Mouse (Mus musculus): ENCODE results near the gene Mllt10.

DNA sequence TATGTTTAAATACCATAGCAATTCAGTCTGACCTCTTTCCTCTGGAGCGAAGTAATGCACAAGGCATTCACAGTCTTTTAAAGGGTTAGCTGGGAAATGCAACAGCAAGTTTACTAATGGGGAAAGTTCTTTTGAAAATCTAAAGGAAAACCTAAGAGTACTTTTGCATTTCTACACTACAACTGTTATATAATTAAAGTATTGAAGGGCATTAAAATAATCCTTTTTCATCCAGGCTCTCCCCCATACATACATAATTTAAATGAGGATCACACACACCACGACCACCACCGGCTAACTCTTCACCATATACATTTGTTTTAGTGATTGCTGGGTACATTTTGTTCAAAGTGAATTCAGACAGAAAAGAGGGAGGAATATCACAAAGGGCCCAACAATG is 2.5 kb upstream of the Mllt10 start:
- no peak for TF ChIP-seq CTCF (IDR thresholded peaks at IDR 0.05; ENCODE audit: low read depth)
- TF ChIP-seq EP300 (IDR thresholded peaks at IDR 0.05; ENCODE audit: low read depth), result no peak

Measured in liver, postnatal 0 days (tissue).